Mouse (Mus musculus) hindbrain, embryonic 11.5 days (tissue): ENCODE measurements around the gene Fmo4. TPM values are rescaled to one million over a fixed set of nuclear protein-coding genes. Genes with fewer than 3 reads are reported as not detected.

Experiments used
- ATAC-seq: fragments of 200-750 bp; cut with Nextera tagmentation; 2 replicates; pipeline ENCODE4 v1.8.0; 2017; ENCODE audit warnings: mild to moderate bottlenecking, moderate TSS enrichment, moderate library complexity; ENCODE audit not compliant: low FRiP score
- DNase-seq: peaks from one replicate; pipeline ENCODE4 v3.0.0-alpha.2; 2015; ENCODE audit warnings: low spot score
- H3K27ac ChIP-seq: fragments of 300-500 bp; sonication (generic); 2 replicates; pipeline ENCODE4 v1.5.1; 2014; ENCODE audit warnings: mild to moderate bottlenecking, low read depth, low read length
- H3K27me3 ChIP-seq: fragments of 300-500 bp; sonication (generic); 2 replicates; pipeline ENCODE4 v1.6.1; 2014; ENCODE audit warnings: mild to moderate bottlenecking, low read length, moderate library complexity, mixed read lengths; ENCODE audit not compliant: control insufficient read depth, insufficient read depth
- H3K36me3 ChIP-seq: fragments of 300-500 bp; sonication (generic); 2 replicates; pipeline ENCODE4 v1.6.1; 2014; ENCODE audit warnings: mild to moderate bottlenecking, low read length, moderate library complexity, mixed read lengths; ENCODE audit not compliant: control insufficient read depth, insufficient read depth
- H3K4me1 ChIP-seq: fragments of 300-500 bp; sonication (generic); replicated peaks from 2 replicates; pipeline ENCODE4 v1.6.1; 2014; ENCODE audit warnings: low read length, mixed read lengths; ENCODE audit not compliant: control insufficient read depth, insufficient read depth
- H3K4me2 ChIP-seq: fragments of 300-500 bp; sonication (generic); replicated peaks from 2 replicates; pipeline ENCODE4 v1.6.1; 2014; ENCODE audit warnings: mild to moderate bottlenecking, low read depth, low read length
- H3K4me3 ChIP-seq: fragments of 300-500 bp; sonication (generic); 2 replicates; pipeline ENCODE4 v1.5.1; 2014; ENCODE audit warnings: low read depth, low read length
- H3K9ac ChIP-seq: fragments of 300-500 bp; sonication (generic); 2 replicates; pipeline ENCODE4 v1.6.1; 2014; ENCODE audit warnings: low read depth, low read length
- H3K9me3 ChIP-seq: fragments of 300-500 bp; sonication (generic); 2 replicates; pipeline ENCODE4 v1.6.1; 2016; ENCODE audit warnings: low read length; ENCODE audit not compliant: control insufficient read depth
- WGBS: fragments of 180-500 bp; shearing (Covaris S2); extraction: QIAGEN DNeasy Blood & Tissue Kit; methylation state at CpG from one replicate; pipeline ENCODE4 v1.1.7; 2014; 5-methylcytosine and 5-hydroxymethylcytosine counted together
- polyA plus RNA-seq: library from polyadenylated mRNA; unstranded; fragments of >200 nt; fragmentation: Nextera tagmentation; extraction: Ambion mirVana; gene quantifications from 2 replicates; pipeline ENCODE4 v1.2.1, GENCODE M21; 2014

Gene Fmo4
- 0.06 and 0.64 TPM in 2 replicates for polyA plus RNA-seq

GRCm38 (mm10) chr1:162813836-162814156 lies at the start of gene Fmo4:
TSS of gene Fmo4 (minus strand) at chr1:162813972.
- ATAC-seq = no peak
- H3K4me1 ChIP-seq = no peaks in the 10 kb centered on the region
- H3K9me3 ChIP-seq = no peaks in the 10 kb centered on the region
- no peak within 1 kb of the TSS for H3K4me2 ChIP-seq
- H3K4me3 ChIP-seq = no peak within 1 kb of the TSS
- peak; percentile 29 for DNase-seq
- H3K27ac ChIP-seq = no peak within 1 kb of the TSS
- H3K36me3 ChIP-seq = no peaks in the 10 kb centered on the region
- H3K27me3 ChIP-seq = no peaks in the 10 kb centered on the region
- H3K9ac ChIP-seq = no peak within 1 kb of the TSS
- WGBS = 50% methylated on average over 8 of the region's 8 CpGs

- no peak overlapping the region for H3K9ac ChIP-seq
These were observed 48.6 kb upstream of the Fmo4 start for GRCm38 (mm10) chr1:162862328-162862727.

GRCm38 (mm10) chr1:162859996-162860605 lies 46.3 kb upstream of the Fmo4 start:
- DNase-seq (no peak), ATAC-seq (no peak)
- no peak overlapping the region for H3K27ac ChIP-seq
- H3K4me1 ChIP-seq = 0 out of 2 replicates have a peak, but pooled peaks cover 2% of the 10 kb centered on the region
- no peak overlapping the region for H3K9ac ChIP-seq
- no peaks in the 10 kb centered on the region for H3K36me3 ChIP-seq
- no peak overlapping the region for H3K4me3 ChIP-seq
- no peaks in the 10 kb centered on the region for H3K27me3 ChIP-seq
- H3K4me2 ChIP-seq = no peak overlapping the region
- no peaks in the 10 kb centered on the region for H3K9me3 ChIP-seq
- 83% methylated on average over 9 of the region's 9 CpGs for WGBS

More at GRCm38 (mm10) chr1:162862328-162862727, 48.6 kb upstream of the Fmo4 start:
- no peaks in the 10 kb centered on the region for H3K27me3 ChIP-seq
- H3K27ac ChIP-seq = no peak overlapping the region
- no peaks in the 10 kb centered on the region for H3K36me3 ChIP-seq
- H3K4me2 ChIP-seq = no peak overlapping the region
- H3K4me1 ChIP-seq = 0 out of 2 replicates have a peak, but pooled peaks cover 2% of the 10 kb centered on the region
- DNase-seq (no peak), ATAC-seq (no peak)
- no peak overlapping the region for H3K4me3 ChIP-seq
- H3K9me3 ChIP-seq = no peaks in the 10 kb centered on the region
- WGBS = 22% methylated on average over 1 of the region's 1 CpGs

- Histone ChIP-seq H3K36me3 (no peaks in the 10 kb centered on the region), H3K4me1 (0 out of 2 replicates have a peak, but pooled peaks cover 2% of the 10 kb centered on the region), H3K4me3 (no peak overlapping the region), H3K4me2 (no peak overlapping the region), H3K9me3 (no peaks in the 10 kb centered on the region), H3K9ac (no peak overlapping the region), H3K27me3 (no peaks in the 10 kb centered on the region), H3K27ac (no peak overlapping the region)
- 70% methylated on average over 10 of the region's 10 CpGs for WGBS
- DNase-seq (no peak), ATAC-seq (0 out of 2 replicates have a peak, but pooled peaks have one; percentile 30)
These were observed 45.8 kb upstream of the Fmo4 start for GRCm38 (mm10) chr1:162859545-162859976.

- Histone ChIP-seq H3K27me3 (no peaks in the 10 kb centered on the region), H3K27ac (no peak overlapping the region; the same call in 1 of the 2 replicates), H3K9me3 (no peaks in the 10 kb centered on the region), H3K36me3 (no peaks in the 10 kb centered on the region), H3K4me1 (0 out of 2 replicates have a peak, but pooled peaks cover 2% of the 10 kb centered on the region), H3K4me2 (0 out of 2 replicates have a peak overlapping the region, but pooled peaks have one; percentile 12), H3K9ac (no peak overlapping the region; the same call in 1 of the 2 replicates), H3K4me3 (no peak overlapping the region)
- DNase-seq (no peak), ATAC-seq (peak; percentile 23; the same call in 1 of the 2 replicates)
- 52% methylated on average over 12 of the region's 12 CpGs for WGBS
These were observed 45.0 kb upstream of the Fmo4 start for GRCm38 (mm10) chr1:162858748-162859130.

- H3K9me3 ChIP-seq = no peaks in the 10 kb centered on the region
- DNase-seq = no peak
- H3K4me2 ChIP-seq = 0 out of 2 replicates have a peak overlapping the region, but pooled peaks have one; percentile 12
- H3K36me3 ChIP-seq = no peaks in the 10 kb centered on the region
- no peak for ATAC-seq
- H3K4me1 ChIP-seq = 0 out of 2 replicates have a peak, but pooled peaks cover 2% of the 10 kb centered on the region
- H3K27me3 ChIP-seq = no peaks in the 10 kb centered on the region
- H3K4me3 ChIP-seq = no peak overlapping the region
- H3K9ac ChIP-seq = no peak overlapping the region
- 62% methylated on average over 18 of the region's 18 CpGs for WGBS
- no peak overlapping the region for H3K27ac ChIP-seq
These were observed 44.3 kb upstream of the Fmo4 start for GRCm38 (mm10) chr1:162857766-162858747.

- Histone ChIP-seq H3K4me3 (no peak overlapping the region), H3K4me2 (no peak overlapping the region), H3K36me3 (no peaks in the 10 kb centered on the region), H3K9me3 (no peaks in the 10 kb centered on the region), H3K9ac (no peak overlapping the region), H3K27me3 (no peaks in the 10 kb centered on the region), H3K4me1 (0 out of 2 replicates have a peak, but pooled peaks cover 2% of the 10 kb centered on the region), H3K27ac (no peak overlapping the region)
- ATAC-seq = no peak
- 78% methylated on average over 3 of the region's 3 CpGs for WGBS
- no peak for DNase-seq
These were observed 40.2 kb upstream of the Fmo4 start for GRCm38 (mm10) chr1:162853812-162854482.

- H3K27me3 ChIP-seq = no peaks in the 10 kb centered on the region
- no peak overlapping the region for H3K9ac ChIP-seq
- no peak overlapping the region for H3K4me3 ChIP-seq
- no peaks in the 10 kb centered on the region for H3K9me3 ChIP-seq
- H3K4me1 ChIP-seq = no peaks in the 10 kb centered on the region
- ATAC-seq (no peak), DNase-seq (no peak)
- H3K36me3 ChIP-seq = no peaks in the 10 kb centered on the region
- no peak overlapping the region for H3K27ac ChIP-seq
- H3K4me2 ChIP-seq = no peak overlapping the region
- 97% methylated on average over 6 of the region's 6 CpGs for WGBS
These were observed 33.8 kb upstream of the Fmo4 start for GRCm38 (mm10) chr1:162847554-162847953.
